Mouse (Mus musculus) C2C12 (cell line): ENCODE measurements around the gene Stim1. TPM values are rescaled to one million over a fixed set of nuclear protein-coding genes. Genes with fewer than 3 reads are reported as not detected.
"Not testable (repeated sequence)": the region's sequence is repeated elsewhere in the genome, so short reads cannot be mapped to it uniquely, and the experiment has no call there.

Source experiments
- H3K27me3 ChIP-seq: one replicate; pipeline ENCODE4 v1.6.1; 2011; ENCODE audit not compliant: control insufficient read depth, insufficient read depth, insufficient read length
- H3K36me3 ChIP-seq: one replicate; pipeline ENCODE4 v1.6.1; 2011; ENCODE audit not compliant: control insufficient read depth, insufficient read depth
- H3K4me3 ChIP-seq: one replicate; pipeline ENCODE4 v1.5.1; 2011; ENCODE audit warnings: mild to moderate bottlenecking, control low read depth; ENCODE audit not compliant: poor library complexity, insufficient read depth, severe bottlenecking
- H3K79me2 ChIP-seq: one replicate; pipeline ENCODE4 v1.6.1; 2011; ENCODE audit not compliant: control insufficient read depth, insufficient read depth
- H3K79me3 ChIP-seq: one replicate; pipeline ENCODE4 v1.6.1; 2011; ENCODE audit warnings: low read depth, control low read depth
- H3ac ChIP-seq: one replicate; pipeline ENCODE3; 2011; ENCODE audit warnings: low read depth; ENCODE audit not compliant: control insufficient read depth, insufficient read length
- CEBPB ChIP-seq: IDR thresholded peaks from one replicate; pipeline ENCODE4 v1.6.1; 2011; ENCODE audit warnings: low read depth, mild to moderate bottlenecking, control low read depth, moderate library complexity
- CTCF ChIP-seq: IDR thresholded peaks from one replicate; pipeline ENCODE4 v1.5.1; 2011; ENCODE audit not compliant: control insufficient read depth, insufficient read depth, insufficient read length
- FOSL1 ChIP-seq: IDR thresholded peaks from one replicate; pipeline ENCODE4 v1.8.0; 2011; ENCODE audit warnings: mild to moderate bottlenecking, low read length; ENCODE audit not compliant: poor library complexity, insufficient read depth, severe bottlenecking
- MAX ChIP-seq: IDR thresholded peaks from one replicate; pipeline ENCODE4 v1.6.1; 2011; ENCODE audit warnings: mild to moderate bottlenecking, control low read depth
- MYOD1 ChIP-seq: IDR thresholded peaks from one replicate; pipeline ENCODE4 v1.6.1; 2011; ENCODE audit warnings: low read depth; ENCODE audit not compliant: control insufficient read depth, insufficient read length
- MYOG ChIP-seq: IDR thresholded peaks from one replicate; pipeline ENCODE4 v1.6.1; 2011; ENCODE audit not compliant: control insufficient read depth, insufficient read length; ENCODE audit errors: extremely low read depth
- USF1 ChIP-seq: IDR thresholded peaks from one replicate; pipeline ENCODE4 v1.6.1; 2011; ENCODE audit warnings: low read depth, mild to moderate bottlenecking, control low read depth, moderate library complexity
- polyA plus RNA-seq: library from polyadenylated mRNA; unstranded; fragments of >200 nt; fragmentation: generic; extraction: Trizol; gene quantifications from one replicate; pipeline ENCODE4 v1.2.1, GENCODE M21; 2012; ENCODE audit warnings: missing spikeins

Stim1 gene
- polyA plus RNA-seq, 1 experiment = 8.6 TPM

DNA sequence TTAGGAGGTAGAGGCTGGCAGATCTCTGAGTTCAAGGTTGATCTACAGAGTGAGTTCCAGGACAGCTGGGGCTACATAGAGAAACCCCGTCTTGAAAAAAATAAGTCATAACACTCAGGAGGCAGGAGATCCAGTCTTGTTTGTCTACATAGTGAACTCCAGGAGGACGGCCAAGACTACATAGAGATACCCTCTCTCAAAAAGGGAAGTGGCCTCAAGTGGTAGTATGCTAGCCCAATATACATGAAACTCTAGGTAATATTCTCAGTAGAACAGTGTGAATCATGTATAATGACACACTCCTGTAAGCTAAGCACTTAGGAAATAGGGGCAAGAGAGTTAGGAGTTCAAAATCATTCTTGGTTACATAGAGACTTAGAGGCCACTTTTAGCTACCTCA, 126.3 kb downstream of the Stim1 start:
- Histone ChIP-seq H3K27me3 (no peaks in the 10 kb centered on the region), H3K79me3 (no peaks in the 10 kb centered on the region), H3K79me2 (no peaks in the 10 kb centered on the region), H3K4me3 (no peak overlapping the region), H3ac (no peak overlapping the region), H3K36me3 (no peaks in the 10 kb centered on the region)
- TF ChIP-seq CEBPB = no peak
- TF ChIP-seq CTCF = no peak
- TF ChIP-seq FOSL1 = no peak
- TF ChIP-seq USF1 = no peak
- TF ChIP-seq MYOG = no peak
- TF ChIP-seq MYOD1 = no peak
- no peak for TF ChIP-seq MAX

DNA sequence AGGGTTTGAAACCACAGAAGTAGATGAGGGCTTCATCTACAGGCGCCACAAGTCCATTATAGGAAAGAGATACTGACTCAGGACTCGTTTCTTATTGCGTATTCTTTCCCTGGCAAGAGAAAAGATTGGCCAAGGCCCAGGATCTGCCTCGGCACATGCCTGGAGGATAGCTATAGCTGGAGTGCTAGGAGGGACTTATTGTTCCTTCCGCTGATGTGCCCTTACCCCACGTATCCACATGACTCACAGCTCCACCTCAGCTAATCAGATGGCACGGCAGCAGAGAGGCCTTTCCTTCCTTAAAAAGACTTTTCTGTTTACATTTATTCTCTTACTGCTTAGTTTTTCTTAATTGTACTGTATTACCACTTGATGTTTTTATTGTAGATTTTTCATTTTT, 128.3 kb downstream of the Stim1 start:
- Histone ChIP-seq H3K79me2 (no peaks in the 10 kb centered on the region), H3K4me3 (no peak overlapping the region), H3K79me3 (no peaks in the 10 kb centered on the region), H3K36me3 (no peaks in the 10 kb centered on the region), H3K27me3 (no peaks in the 10 kb centered on the region), H3ac (no peak overlapping the region)
- TF ChIP-seq CTCF = no peak
- no peak for TF ChIP-seq MYOG
- TF ChIP-seq MYOD1 = no peak
- no peak for TF ChIP-seq MAX
- TF ChIP-seq FOSL1 = no peak
- TF ChIP-seq USF1 = no peak
- no peak for TF ChIP-seq CEBPB

DNA sequence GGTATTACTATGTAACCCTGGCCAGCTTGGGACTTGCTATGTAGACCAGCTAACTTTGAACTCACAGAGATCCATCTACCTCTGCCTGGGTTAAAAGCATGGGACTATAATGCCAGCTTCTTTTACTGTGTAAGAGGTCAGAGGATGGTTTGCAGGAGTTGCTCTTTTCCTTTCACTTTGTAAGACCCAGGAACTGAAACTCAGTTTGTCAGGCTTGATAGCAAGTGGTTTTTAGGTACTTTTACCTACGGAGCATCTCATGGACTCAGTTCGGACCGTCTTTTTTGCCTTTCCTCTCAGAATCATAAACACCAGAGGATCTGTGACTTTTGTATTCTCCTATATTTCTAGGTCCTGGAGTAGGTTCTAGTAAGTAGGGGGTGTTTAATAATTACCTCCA, 128.7 kb downstream of the Stim1 start:
- TF ChIP-seq FOSL1 (no peak), MYOD1 (no peak), USF1 (no peak), MAX (no peak), MYOG (no peak), CTCF (no peak), CEBPB (no peak)
- no peaks in the 10 kb centered on the region for H3K36me3 ChIP-seq

DNA sequence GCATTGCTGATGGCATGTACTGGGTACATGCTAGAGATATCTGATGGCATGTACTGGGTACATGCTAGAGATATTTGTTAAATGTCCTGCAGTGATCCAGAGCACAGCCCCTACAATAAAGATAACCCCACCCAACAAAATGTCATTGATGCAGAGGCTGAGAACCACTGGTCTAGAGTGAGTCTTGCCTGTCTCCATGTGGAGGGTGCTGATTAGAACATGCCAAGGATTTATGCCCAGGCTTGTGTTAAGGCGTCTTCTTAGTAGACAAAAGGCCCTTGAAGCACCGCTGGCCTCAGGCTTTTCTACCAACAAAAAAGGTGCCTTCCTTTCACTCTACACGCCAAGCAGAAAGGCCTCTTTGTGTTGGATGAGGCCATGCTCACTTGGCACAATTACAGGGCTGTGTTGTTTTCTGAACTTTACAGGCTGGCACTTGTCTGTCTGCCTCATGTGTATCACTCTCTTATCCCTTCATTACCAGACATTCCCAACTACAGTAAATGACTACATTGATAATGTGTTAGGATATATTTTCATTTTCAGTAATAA, 131.7 kb downstream of the Stim1 start:
- H3K79me2 ChIP-seq = no peaks in the 10 kb centered on the region
- no peak overlapping the region for H3ac ChIP-seq
- H3K79me3 ChIP-seq = no peaks in the 10 kb centered on the region
- no peak overlapping the region for H3K4me3 ChIP-seq
- H3K36me3 ChIP-seq = no peaks in the 10 kb centered on the region
- H3K27me3 ChIP-seq = no peaks in the 10 kb centered on the region
- no peak for TF ChIP-seq CEBPB
- no peak for TF ChIP-seq FOSL1
- TF ChIP-seq MAX = no peak
- TF ChIP-seq MYOD1 = no peak
- TF ChIP-seq MYOG = no peak
- TF ChIP-seq CTCF = no peak
- no peak for TF ChIP-seq USF1

More for the DNA sequence above, 128.7 kb downstream of the Stim1 start:
- Histone ChIP-seq H3K27me3 (no peaks in the 10 kb centered on the region), H3ac (no peak overlapping the region), H3K4me3 (no peak overlapping the region), H3K79me3 (no peaks in the 10 kb centered on the region), H3K79me2 (no peaks in the 10 kb centered on the region)

DNA sequence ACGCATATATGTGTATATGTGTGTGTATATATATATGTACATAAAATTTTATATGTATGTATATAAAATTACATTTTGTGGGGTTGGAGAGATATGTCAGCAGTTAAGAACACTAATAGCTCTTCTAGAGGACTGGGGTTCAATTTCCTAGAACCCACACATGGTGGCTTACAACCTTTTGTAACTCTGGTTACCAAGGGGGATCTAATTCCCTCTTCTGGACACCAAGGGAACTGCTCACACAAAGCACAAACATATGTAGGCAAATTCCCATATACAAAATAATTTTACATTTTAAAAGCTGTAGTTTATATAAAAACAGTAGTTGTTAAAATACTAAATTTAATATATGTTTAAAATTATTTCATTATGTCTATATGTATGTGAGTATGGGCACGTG, 136.5 kb downstream of the Stim1 start:
- no peaks in the 10 kb centered on the region for H3K27me3 ChIP-seq
- no peaks in the 10 kb centered on the region for H3K36me3 ChIP-seq
- no peak overlapping the region for H3ac ChIP-seq
- no peaks in the 10 kb centered on the region for H3K79me2 ChIP-seq
- no peak overlapping the region for H3K4me3 ChIP-seq
- no peak for TF ChIP-seq MYOD1
- TF ChIP-seq CTCF = no peak
- no peak for TF ChIP-seq USF1
- no peak for TF ChIP-seq CEBPB
- TF ChIP-seq MAX = no peak
- TF ChIP-seq FOSL1 = no peak
- TF ChIP-seq MYOG = no peak
- H3K79me3 ChIP-seq = no peaks in the 10 kb centered on the region

DNA sequence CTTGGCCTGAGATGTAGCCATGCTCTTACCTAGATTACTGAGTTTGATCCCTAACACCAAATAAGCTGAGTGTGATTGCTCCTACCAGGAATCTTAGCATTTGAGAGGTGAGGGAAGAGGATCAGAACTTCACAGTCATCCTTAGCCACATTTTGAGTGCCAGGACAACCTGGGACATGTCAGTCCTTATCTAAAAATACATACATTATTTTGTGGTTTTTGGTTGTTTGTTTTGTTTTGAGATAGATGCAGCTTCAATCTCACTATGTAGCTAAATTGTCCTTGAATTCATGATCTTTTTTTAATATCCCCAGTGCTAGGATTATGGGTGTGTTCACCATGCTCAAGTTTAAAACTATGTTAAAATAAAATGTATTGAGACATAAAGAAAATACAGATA, 139.8 kb downstream of the Stim1 start:
- Histone ChIP-seq H3K79me2 (no peaks in the 10 kb centered on the region), H3K27me3 (no peaks in the 10 kb centered on the region), H3K79me3 (no peaks in the 10 kb centered on the region), H3K36me3 (no peaks in the 10 kb centered on the region), H3ac (no peak overlapping the region), H3K4me3 (no peak overlapping the region)
- no peak for TF ChIP-seq MYOG
- TF ChIP-seq CEBPB = no peak
- no peak for TF ChIP-seq MAX
- no peak for TF ChIP-seq CTCF
- no peak for TF ChIP-seq MYOD1

DNA sequence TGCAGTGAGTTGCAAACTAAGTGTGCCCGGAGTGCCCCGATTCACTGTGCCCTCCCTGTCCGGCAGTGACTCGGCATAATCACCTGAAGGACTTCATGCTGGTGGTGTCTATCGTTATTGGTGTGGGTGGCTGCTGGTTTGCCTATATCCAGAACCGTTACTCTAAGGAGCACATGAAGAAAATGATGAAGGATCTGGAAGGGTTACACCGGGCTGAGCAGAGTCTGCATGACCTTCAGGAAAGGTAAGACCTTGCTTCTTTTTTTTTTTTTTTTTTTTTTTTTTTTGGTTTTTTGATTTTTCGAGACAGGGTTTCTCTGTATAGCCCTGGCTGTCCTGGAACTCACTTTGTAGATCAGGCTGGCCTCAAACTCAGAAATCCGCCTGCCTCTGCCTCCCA, 147.7 kb downstream of the Stim1 start:
- not testable (repeated sequence) for H3K4me3 ChIP-seq, H3K79me3 ChIP-seq, H3K79me2 ChIP-seq, H3K27me3 ChIP-seq, H3K36me3 ChIP-seq, H3ac ChIP-seq
